Mouse (Mus musculus) kidney, postnatal 25 days (tissue): ENCODE measurements around the gene Sec14l5.

Source experiments
- DNase-seq, 2 experiments: peaks; one replicate each; pipeline ENCODE4 v3.0.0; 2021; ENCODE audit warnings: mixed read lengths in 2 of 2

Sec14l5 gene

GRCm38 (mm10) chr16:5147037-5147385 is at the start of gene Sec14l5:
Gene Sec14l5, plus strand, starts transcription at chr16:5147109.
- no peak for DNase-seq

DNA sequence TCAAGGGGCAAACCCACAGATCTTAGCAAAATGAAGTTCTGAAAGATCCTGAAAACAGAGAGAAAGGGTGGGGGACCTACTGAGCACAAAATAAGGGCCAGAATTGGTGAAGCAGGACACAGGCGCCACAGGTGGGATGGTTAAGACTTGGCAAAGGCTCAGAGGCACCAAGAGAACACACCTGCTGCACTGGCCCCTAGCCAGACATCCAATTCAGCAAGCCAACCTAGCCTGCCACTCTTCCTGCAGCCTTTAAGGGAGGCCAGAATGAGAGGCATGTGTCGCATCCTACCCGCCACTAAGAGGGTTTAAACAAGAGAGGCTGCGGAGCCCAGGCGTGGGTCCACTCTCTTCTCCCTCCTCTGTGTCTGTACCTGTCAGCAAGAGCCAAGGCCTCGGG is 45.9 kb upstream of the Sec14l5 start:
- no peak for DNase-seq

GRCm38 (mm10) chr16:5109877-5110276 is 37.0 kb upstream of the Sec14l5 start:
- peak; percentile 24 to 56 for DNase-seq

DNA sequence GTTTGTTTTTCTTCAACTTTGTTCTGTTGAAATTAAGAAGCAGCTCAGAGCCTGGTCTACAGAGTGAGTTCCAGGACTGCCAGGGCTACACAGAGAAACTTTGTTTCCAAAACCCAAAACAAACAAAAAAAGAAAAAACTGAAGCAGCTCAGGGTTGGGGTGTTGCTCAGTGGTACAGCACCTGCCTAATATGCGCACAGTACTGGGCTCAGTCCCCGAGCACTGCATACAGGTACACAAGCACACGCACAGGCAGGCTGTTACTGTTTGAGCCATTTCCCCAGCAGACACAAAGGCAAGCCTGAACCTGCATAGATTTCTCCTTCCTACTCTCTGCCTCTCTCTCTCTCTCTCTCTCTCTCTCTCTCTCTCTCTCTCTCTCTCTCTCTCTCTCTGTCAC is 35.9 kb upstream of the Sec14l5 start:
- DNase-seq = no peak

DNA sequence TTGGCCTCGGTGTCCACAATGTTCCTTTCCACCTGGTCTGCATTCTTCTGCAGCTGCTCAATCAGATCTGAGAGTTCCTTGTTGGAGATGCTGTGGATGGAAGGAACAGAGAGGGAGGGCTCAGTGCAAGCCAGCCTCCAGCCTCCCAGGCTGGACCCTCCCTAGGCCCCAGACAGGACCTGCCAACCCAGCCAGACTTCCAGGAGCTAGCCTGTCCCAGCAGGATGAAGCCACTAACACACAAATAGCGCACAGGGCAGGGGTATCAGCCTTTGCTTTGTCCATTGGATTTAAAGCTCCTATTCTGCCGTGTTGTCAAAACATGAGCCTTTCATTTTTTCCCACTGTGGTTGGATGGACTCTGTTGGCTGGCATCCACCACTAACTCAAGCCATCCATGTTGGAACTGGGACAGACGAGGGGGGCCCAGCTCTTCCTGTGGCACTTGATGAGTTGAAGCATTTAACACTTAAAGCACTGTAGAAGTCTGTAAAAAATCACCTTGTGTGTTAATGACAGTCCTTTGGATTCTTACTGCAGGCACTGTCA is 33.8 kb upstream of the Sec14l5 start:
- no peak for DNase-seq

- no peak for DNase-seq
Observed at GRCm38 (mm10) chr16:5113582-5113981, 33.3 kb upstream of the Sec14l5 start.

GRCm38 (mm10) chr16:5119385-5119784 is 27.5 kb upstream of the Sec14l5 start:
- peak in 1 of 2 experiments; percentile 52 for DNase-seq

DNA sequence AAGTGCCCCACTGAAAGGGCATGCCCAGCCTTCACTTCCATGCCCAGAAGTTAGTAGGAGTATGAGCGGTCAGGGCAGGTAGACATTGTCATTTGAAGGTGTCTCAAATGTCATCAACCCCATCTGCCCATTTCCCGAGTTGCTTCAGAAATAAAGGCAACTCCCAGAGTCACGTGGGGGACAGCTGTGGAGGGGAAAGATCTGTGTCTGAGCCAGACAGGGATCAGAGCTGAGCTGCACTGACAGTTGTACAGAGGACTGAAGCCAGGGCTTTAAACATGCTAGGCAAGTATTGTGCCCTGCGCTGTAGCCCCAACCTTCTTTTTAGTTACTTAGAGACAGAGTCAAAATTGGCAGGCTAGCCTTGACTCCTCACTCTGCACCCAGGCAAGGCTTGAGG is 27.1 kb upstream of the Sec14l5 start:
- no peak for DNase-seq

- DNase-seq = no peak
Observed at GRCm38 (mm10) chr16:5123476-5123875, 23.4 kb upstream of the Sec14l5 start.

DNA sequence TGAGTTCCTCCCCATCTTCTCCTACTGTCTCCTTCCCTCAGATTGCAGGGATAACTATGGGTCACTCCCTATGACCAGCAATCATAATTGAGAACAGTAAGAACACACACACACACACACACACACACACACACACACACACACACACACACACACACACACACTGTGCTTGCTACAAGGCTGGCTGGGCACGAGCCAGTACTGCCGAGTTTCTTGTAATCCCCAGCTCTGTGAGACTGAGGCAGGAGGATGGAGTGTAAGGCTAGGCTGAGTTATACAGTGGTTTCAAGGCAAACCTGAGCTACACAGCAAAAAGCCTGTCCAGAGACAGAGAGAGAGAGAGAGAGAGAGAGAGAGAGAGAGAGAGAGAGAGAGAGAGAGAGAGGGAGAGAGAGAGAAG is 16.7 kb upstream of the Sec14l5 start:
- no peak for DNase-seq

DNA sequence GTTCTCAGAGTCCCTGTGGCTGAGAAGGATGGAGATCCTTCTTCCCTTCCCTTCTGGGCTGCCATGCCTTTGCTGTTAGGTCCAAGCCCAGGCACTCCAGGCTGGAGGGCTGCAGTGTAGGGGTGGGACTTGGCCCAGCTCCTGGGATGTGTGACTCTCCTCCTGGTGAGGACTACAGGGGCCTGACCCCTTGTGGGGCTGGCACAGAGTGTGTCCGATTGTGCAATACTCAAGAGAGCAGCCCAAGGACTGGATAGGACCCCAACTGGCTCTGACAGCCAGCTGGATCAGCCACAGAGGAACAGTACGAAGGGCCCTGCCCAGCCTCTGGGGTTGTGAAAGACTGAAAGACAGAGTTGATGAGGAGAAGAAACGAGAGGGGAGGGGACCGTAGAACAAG is 16.1 kb upstream of the Sec14l5 start:
- DNase-seq = peak; percentile 18 to 74

GRCm38 (mm10) chr16:5131251-5131922 is 15.5 kb upstream of the Sec14l5 start:
- DNase-seq = no peak

DNA sequence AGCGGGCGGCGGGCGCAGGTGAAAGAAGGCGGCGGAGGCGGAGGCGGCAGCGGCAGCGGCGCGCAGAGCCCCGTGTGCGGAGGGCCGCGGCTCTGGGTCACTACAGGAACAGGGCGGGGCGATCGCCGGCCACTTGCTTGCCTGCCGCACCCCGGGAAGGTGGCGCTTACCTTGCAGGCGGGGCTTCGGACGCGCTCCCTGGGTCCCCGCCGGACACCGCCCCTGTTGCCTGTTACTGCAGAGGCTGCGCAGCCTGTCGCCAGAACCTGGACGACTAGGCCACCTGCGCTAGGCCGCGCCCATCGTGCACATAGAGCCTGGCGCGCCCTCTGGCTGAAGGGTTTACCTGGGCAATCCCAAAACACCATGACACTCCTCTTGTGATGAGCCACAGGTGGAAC is 14.5 kb upstream of the Sec14l5 start, which contains the start of gene Ppl:
TSS of gene Ppl (minus strand) at position 21 of the 401 bp plus-strand sequence.
- peak; percentile 85 to 95 for DNase-seq

DNA sequence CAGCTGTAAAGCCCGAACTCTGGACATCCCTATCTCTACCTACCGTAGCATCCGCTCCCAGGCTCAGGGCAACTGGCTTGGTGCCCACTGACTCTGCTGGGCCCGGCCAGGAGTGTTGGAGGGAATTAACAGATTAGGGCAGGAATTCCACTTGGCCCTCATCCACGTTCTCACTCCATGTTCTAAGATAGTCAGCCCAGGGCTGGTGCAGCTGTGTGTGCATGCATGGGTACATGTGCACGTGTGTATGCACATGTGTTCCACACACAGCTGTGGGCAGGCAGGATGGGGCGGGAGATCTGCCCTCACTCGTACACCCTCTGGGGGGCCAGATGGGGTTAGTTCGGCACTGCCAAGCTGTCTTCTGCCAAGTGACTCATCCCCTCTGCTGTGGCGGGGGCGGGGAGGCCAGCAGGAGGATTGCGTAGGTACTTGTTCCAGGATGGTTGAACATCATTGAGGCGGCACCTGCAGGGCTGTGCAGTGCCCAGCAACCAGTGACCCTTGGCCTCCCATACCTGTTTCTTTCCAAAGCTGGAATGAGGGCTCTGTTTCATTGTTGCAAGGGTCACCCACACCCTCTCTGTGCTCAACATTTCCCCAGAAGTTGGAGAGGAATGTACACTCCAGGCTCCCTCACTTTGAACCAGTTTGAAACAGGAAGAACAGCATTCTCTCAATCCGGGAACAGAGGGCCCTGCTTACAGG is 12.1 kb upstream of the Sec14l5 start:
- DNase-seq = peak; percentile 61 to 81

- DNase-seq = no peak
Observed at GRCm38 (mm10) chr16:5135551-5136261, 11.2 kb upstream of the Sec14l5 start.

GRCm38 (mm10) chr16:5136505-5136904 is 10.4 kb upstream of the Sec14l5 start:
- peak; percentile 56 to 81 for DNase-seq

GRCm38 (mm10) chr16:5137006-5137540 is 9.8 kb upstream of the Sec14l5 start:
- no peak for DNase-seq

GRCm38 (mm10) chr16:5139741-5140140 is 7.2 kb upstream of the Sec14l5 start:
- DNase-seq = peak in 1 of 2 experiments; percentile 13

DNA sequence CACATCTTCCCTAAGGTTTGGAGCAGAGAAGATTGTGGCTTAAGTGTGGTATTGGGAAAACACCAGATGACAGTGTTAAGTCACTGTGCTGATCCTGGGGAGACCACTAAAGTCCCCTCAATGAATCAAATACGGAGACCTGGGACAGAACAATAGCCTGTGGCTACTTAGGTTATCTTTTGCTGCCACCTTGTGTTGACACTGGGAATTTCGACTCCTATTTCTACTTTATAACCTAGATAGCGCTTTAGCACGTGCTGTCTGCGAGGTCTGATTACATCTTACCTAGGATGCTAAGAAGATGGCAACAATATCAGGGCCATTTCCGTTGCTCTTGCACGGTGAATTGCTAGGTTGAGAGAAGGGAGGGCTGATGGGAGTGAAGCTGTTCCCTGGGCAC is 1.3 kb upstream of the Sec14l5 start:
- peak; percentile 48 to 93 for DNase-seq

- DNase-seq = peak; percentile 87 to 93
Observed at GRCm38 (mm10) chr16:5146367-5147036, 407 bp upstream of the Sec14l5 start.

- DNase-seq = no peak
Observed at GRCm38 (mm10) chr16:5150544-5150943, 3.6 kb downstream of the Sec14l5 start.

- DNase-seq = no peak
Observed at GRCm38 (mm10) chr16:5153299-5154026, 6.6 kb downstream of the Sec14l5 start.
